Mouse (Mus musculus) spleen, adult 2 months (tissue): ENCODE measurements around the gene Aff3.

Experiments used
- CTCF ChIP-seq: fragments of 200-500 bp; IDR thresholded peaks from 2 replicates; pipeline ENCODE4 v1.5.1; 2011; ENCODE audit warnings: mild to moderate bottlenecking, inconsistent platforms; ENCODE audit not compliant: insufficient read depth, insufficient read length, insufficient replicate concordance; ENCODE audit errors: extremely low read depth
- POLR2A ChIP-seq: fragments of 200-500 bp; IDR thresholded peaks from 2 replicates; pipeline ENCODE4 v1.6.1; 2011; ENCODE audit warnings: low read depth, low read length, inconsistent platforms

DNA sequence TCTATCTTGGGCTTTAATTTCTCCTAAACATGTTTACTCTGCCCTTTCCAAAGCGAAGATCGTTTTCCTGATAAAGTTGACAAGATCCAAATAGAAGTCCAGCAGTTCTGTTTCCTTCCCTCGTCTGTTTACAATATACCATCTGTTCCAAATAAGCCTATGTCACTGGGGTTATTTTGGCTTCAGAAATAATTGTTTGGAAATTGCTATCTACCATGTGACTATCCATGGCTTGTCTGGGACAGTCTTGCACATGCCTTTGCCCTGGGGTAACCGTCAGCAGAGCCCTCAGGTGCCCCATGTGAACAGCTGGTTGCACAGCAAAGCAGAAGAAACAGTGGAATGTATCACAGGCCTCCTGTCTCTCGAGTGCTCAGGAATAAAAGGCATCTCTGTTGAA, 86.4 kb downstream of the Aff3 start:
- no peak for TF ChIP-seq POLR2A
- TF ChIP-seq CTCF: no peak
